Mouse (Mus musculus) small intestine, adult 2 months (tissue): ENCODE measurements at regions not wholly inside any gene's neighbourhood (a gene's known extent, or its start where the extent isn't known, plus 50 kb on each side); places are given as distances from the start of the nearest gene placed in this dataset.

Source experiments
- CTCF ChIP-seq: fragments of 200-500 bp; IDR thresholded peaks from 2 replicates; pipeline ENCODE4 v1.5.1; 2012; ENCODE audit warnings: low read depth, mild to moderate bottlenecking, control low read depth, inconsistent platforms, low read length, moderate library complexity, mixed read lengths; ENCODE audit not compliant: insufficient replicate concordance, insufficient read length; ENCODE audit errors: extremely low read depth
- POLR2A ChIP-seq: fragments of 200-500 bp; IDR thresholded peaks from 2 replicates; pipeline ENCODE4 v1.6.1; 2012; ENCODE audit warnings: low read depth, mild to moderate bottlenecking, control low read depth, inconsistent platforms, low read length, moderate library complexity

DNA sequence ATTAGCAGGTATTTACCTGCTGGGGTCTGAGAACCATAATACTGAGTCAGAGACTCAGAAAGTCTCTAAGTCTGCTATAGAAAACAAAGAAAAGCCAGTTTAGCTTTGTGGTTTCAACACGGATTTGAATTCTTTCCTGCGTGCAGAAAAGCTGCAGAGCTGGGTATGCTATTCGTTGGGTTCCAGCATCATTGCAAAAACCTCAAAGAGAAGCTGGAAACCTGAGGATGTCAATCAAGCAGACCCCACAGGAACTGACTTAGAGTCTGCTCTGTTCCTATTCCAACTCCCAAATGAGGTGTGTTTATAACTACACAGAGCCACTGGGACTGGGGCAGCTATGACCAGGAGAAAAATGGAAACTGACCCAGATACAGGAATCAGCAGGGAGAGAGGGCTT, 183.5 kb downstream of the Dhx15 start:
- TF ChIP-seq CTCF (no peak), POLR2A (no peak)
